Mouse (Mus musculus): ENCODE results near the gene Htt. TPM values are rescaled to one million over a fixed set of nuclear protein-coding genes. Genes with fewer than 3 reads are reported as not detected.

The Htt gene
- total RNA-seq, 1 experiment = 25.6 TPM

DNA sequence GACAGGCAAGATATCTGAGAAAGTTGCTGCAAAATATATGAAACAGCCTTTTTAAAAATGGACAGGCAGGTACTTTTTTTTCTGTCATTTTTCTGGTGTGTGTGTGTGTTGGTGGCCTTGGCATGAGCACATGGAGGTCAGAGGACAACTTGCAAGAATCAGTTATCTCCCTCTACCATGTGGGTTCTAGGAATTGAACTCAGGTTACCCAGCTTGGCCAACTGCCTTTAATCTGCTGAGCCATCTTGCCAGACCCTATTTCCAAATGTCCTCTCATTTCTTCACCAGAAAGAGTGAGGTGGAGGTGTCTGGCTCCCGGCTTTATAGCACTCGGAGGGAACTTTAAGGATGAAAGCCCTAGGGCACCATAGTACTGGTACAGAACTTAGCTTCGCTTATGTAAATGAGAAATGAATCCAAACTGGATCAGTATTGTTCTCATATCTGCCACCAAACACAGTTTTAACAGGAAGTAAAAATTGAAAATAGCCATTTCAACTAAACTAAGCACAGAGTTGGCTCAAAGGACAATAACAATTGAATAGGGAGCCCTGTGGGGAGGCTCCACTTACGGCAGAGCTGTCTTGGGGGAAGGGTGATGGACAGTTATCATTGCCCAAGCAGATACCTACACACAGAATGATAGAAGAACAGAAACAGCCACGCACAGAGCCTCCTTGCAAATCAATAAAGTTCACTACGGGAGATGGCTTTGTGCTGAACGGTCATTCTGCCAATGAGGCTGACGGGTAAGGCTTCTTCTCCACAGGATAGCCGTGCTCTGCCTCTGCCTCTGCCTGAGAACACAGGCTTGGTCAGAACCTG is 168.8 kb downstream of the Htt start:
- Histone ChIP-seq H3K9me3 (ENCODE audit: control insufficient read depth, insufficient read depth, low read depth, low read length) (no peaks in the 10 kb centered on the region), H3K27ac (ENCODE audit: insufficient read depth, low read depth, low read length, poor library complexity, severe bottlenecking) (no peak overlapping the region), H3K9ac (ENCODE audit: insufficient read depth, low read depth, low read length, poor library complexity, severe bottlenecking) (no peak overlapping the region), H3K4me3 (ENCODE audit: insufficient read depth in 1 of 2, low read depth in 1 of 2, low read length in 2 of 2, poor library complexity in 1 of 2, severe bottlenecking in 1 of 2) (no peak overlapping the region), H3K4me1 (ENCODE audit: control insufficient read depth in 2 of 2, insufficient read depth in 2 of 2, low read length in 2 of 2, poor library complexity in 1 of 2) (no peaks in the 10 kb centered on the region), H3K36me3 (ENCODE audit: control insufficient read depth, insufficient read depth, low read length, poor library complexity, severe bottlenecking) (no peaks in the 10 kb centered on the region)
- TF ChIP-seq CHD2 (IDR thresholded peaks at IDR 0.05; ENCODE audit: low read depth, low read length) (no peak), ZC3H11A (IDR thresholded peaks at IDR 0.05; ENCODE audit: borderline replicate concordance, low read depth, low read length) (no peak), ZNF384 (IDR thresholded peaks at IDR 0.05; ENCODE audit: low read depth, low read length) (no peak), HCFC1 (IDR thresholded peaks at IDR 0.05; ENCODE audit: borderline replicate concordance, insufficient read depth, low read length) (no peak), MAFK (IDR thresholded peaks at IDR 0.05; ENCODE audit: insufficient read depth, low read depth, low read length) (no peak)
- DNase-seq (ENCODE audit: low read depth, low spot score) = no peak
- in situ Hi-C loops (cut with MboI; ENCODE audit: low sequenced_read_pairs in 2 of 2, unreplicated experiment in 2 of 2) = no loop called here

DNA sequence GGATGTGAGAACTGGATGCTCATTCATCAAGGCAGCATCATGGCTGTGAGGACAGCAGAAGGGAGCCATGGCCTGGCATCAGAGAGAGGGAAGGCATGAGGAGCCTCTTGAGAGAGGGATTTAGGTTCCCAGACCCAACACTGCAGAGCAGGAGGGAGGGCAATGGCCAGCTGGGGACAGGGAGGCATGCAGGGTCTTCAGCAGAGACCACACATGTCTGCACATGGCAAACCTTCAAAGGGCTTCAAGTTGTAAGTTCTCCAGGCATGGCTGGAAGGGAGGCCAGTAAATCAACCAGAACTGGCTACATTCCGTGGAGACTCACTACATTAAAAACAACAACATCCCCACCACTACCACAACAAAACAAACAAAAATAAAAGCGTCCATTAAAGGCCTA is 169.6 kb downstream of the Htt start:
- Histone ChIP-seq H3K4me3 (ENCODE audit: insufficient read depth in 1 of 2, low read depth in 1 of 2, low read length in 2 of 2, poor library complexity in 1 of 2, severe bottlenecking in 1 of 2) (no peak overlapping the region), H3K36me3 (ENCODE audit: control insufficient read depth, insufficient read depth, low read length, poor library complexity, severe bottlenecking) (no peaks in the 10 kb centered on the region), H3K27ac (ENCODE audit: insufficient read depth, low read depth, low read length, poor library complexity, severe bottlenecking) (no peak overlapping the region), H3K4me1 (ENCODE audit: control insufficient read depth in 2 of 2, insufficient read depth in 2 of 2, low read length in 2 of 2, poor library complexity in 1 of 2) (no peaks in the 10 kb centered on the region), H3K9me3 (ENCODE audit: control insufficient read depth, insufficient read depth, low read depth, low read length) (no peaks in the 10 kb centered on the region), H3K9ac (ENCODE audit: insufficient read depth, low read depth, low read length, poor library complexity, severe bottlenecking) (no peak overlapping the region)
- DNase-seq (ENCODE audit: low read depth, low spot score) = no peak
- TF ChIP-seq HCFC1 (IDR thresholded peaks at IDR 0.05; ENCODE audit: borderline replicate concordance, insufficient read depth, low read length) = no peak
- no peak for TF ChIP-seq ZC3H11A (IDR thresholded peaks at IDR 0.05; ENCODE audit: borderline replicate concordance, low read depth, low read length)
- no peak for TF ChIP-seq ZNF384 (IDR thresholded peaks at IDR 0.05; ENCODE audit: low read depth, low read length)
- no peak for TF ChIP-seq CHD2 (IDR thresholded peaks at IDR 0.05; ENCODE audit: low read depth, low read length)
- TF ChIP-seq MAFK (IDR thresholded peaks at IDR 0.05; ENCODE audit: insufficient read depth, low read depth, low read length) = no peak
- in situ Hi-C loops (cut with MboI; ENCODE audit: low sequenced_read_pairs in 2 of 2, unreplicated experiment in 2 of 2) = no loop called here

DNA sequence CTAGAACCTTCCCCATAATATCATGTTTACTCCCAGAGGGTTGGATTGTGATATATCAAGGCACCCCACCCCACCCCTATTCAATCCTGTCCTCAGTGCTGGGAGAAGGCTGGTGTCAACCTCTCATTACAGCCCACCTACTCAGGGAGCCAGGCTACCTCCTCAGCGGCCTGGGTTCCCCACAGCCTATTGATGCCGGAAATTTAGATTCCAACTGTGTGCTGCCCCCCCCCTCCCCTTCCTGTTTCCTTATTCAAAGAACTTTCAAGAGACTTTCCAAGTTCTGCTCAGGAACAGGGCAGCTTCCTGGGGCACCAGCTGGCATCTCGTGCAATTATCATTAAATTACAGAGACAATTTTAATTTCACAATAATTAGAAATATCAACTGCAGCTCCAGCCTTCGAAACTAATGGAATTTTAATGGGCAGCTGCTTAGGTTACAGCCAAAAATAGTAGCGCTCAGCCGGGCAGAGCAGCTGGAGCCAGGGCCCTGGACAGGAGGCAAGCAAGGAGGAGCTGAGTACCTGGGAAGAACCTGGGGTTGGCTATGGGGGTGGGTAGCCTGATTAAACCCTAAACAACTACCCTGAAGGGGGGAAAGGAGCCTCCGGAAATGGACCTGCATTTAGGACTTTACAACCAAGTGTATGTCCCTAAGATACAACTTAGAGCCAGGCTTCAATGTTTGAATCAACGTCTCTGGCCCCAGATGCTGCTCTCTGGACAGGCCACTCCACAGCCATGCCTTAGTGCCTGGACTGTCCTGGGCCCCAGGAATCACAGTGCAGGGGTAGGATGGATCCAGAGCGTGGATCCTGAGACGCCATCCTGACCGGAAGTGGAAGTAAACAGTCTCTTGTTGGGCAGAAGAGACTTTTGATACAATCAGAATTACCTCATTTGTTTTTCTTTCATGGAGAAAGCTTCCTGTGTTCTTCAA is 170.2 kb downstream of the Htt start:
- in situ Hi-C loops (cut with MboI; ENCODE audit: low sequenced_read_pairs in 2 of 2, unreplicated experiment in 2 of 2) = no loop called here
- TF ChIP-seq ZC3H11A (IDR thresholded peaks at IDR 0.05; ENCODE audit: borderline replicate concordance, low read depth, low read length) = no peak
- TF ChIP-seq CHD2 (IDR thresholded peaks at IDR 0.05; ENCODE audit: low read depth, low read length) = no peak
- TF ChIP-seq ZNF384 (IDR thresholded peaks at IDR 0.05; ENCODE audit: low read depth, low read length) = no peak
- no peak for TF ChIP-seq HCFC1 (IDR thresholded peaks at IDR 0.05; ENCODE audit: borderline replicate concordance, insufficient read depth, low read length)
- no peak for TF ChIP-seq MAFK (IDR thresholded peaks at IDR 0.05; ENCODE audit: insufficient read depth, low read depth, low read length)
- no peak for DNase-seq (ENCODE audit: low read depth, low spot score)
- Histone ChIP-seq H3K27ac (ENCODE audit: insufficient read depth, low read depth, low read length, poor library complexity, severe bottlenecking) (no peak overlapping the region), H3K4me1 (ENCODE audit: control insufficient read depth in 2 of 2, insufficient read depth in 2 of 2, low read length in 2 of 2, poor library complexity in 1 of 2) (no peaks in the 10 kb centered on the region), H3K9ac (ENCODE audit: insufficient read depth, low read depth, low read length, poor library complexity, severe bottlenecking) (no peak overlapping the region), H3K4me3 (ENCODE audit: insufficient read depth in 1 of 2, low read depth in 1 of 2, low read length in 2 of 2, poor library complexity in 1 of 2, severe bottlenecking in 1 of 2) (no peak overlapping the region), H3K36me3 (ENCODE audit: control insufficient read depth, insufficient read depth, low read length, poor library complexity, severe bottlenecking) (no peaks in the 10 kb centered on the region), H3K9me3 (ENCODE audit: control insufficient read depth, insufficient read depth, low read depth, low read length) (no peaks in the 10 kb centered on the region)

- Histone ChIP-seq H3K27ac (ENCODE audit: insufficient read depth, low read depth, low read length, poor library complexity, severe bottlenecking) (no peak overlapping the region), H3K36me3 (ENCODE audit: control insufficient read depth, insufficient read depth, low read length, poor library complexity, severe bottlenecking) (no peaks in the 10 kb centered on the region), H3K9me3 (ENCODE audit: control insufficient read depth, insufficient read depth, low read depth, low read length) (no peaks in the 10 kb centered on the region), H3K4me3 (ENCODE audit: insufficient read depth in 1 of 2, low read depth in 1 of 2, low read length in 2 of 2, poor library complexity in 1 of 2, severe bottlenecking in 1 of 2) (no peak overlapping the region), H3K4me1 (ENCODE audit: control insufficient read depth in 2 of 2, insufficient read depth in 2 of 2, low read length in 2 of 2, poor library complexity in 1 of 2) (no peaks in the 10 kb centered on the region), H3K9ac (ENCODE audit: insufficient read depth, low read depth, low read length, poor library complexity, severe bottlenecking) (no peak overlapping the region)
- no peak for DNase-seq (ENCODE audit: low read depth, low spot score)
- in situ Hi-C loops (cut with MboI; ENCODE audit: low sequenced_read_pairs in 2 of 2, unreplicated experiment in 2 of 2) = no loop called here
- TF ChIP-seq HCFC1 (IDR thresholded peaks at IDR 0.05; ENCODE audit: borderline replicate concordance, insufficient read depth, low read length) (no peak), ZNF384 (IDR thresholded peaks at IDR 0.05; ENCODE audit: low read depth, low read length) (no peak), ZC3H11A (IDR thresholded peaks at IDR 0.05; ENCODE audit: borderline replicate concordance, low read depth, low read length) (no peak), MAFK (IDR thresholded peaks at IDR 0.05; ENCODE audit: insufficient read depth, low read depth, low read length) (no peak), CHD2 (IDR thresholded peaks at IDR 0.05; ENCODE audit: low read depth, low read length) (no peak)
Observed at GRCm38 (mm10) chr5:34932458-34932806, 170.9 kb downstream of the Htt start.

Measured in ES-E14 (cell line).